ENCODE assay signal across 8 mouse cellular contexts in the genomic region with DNA sequence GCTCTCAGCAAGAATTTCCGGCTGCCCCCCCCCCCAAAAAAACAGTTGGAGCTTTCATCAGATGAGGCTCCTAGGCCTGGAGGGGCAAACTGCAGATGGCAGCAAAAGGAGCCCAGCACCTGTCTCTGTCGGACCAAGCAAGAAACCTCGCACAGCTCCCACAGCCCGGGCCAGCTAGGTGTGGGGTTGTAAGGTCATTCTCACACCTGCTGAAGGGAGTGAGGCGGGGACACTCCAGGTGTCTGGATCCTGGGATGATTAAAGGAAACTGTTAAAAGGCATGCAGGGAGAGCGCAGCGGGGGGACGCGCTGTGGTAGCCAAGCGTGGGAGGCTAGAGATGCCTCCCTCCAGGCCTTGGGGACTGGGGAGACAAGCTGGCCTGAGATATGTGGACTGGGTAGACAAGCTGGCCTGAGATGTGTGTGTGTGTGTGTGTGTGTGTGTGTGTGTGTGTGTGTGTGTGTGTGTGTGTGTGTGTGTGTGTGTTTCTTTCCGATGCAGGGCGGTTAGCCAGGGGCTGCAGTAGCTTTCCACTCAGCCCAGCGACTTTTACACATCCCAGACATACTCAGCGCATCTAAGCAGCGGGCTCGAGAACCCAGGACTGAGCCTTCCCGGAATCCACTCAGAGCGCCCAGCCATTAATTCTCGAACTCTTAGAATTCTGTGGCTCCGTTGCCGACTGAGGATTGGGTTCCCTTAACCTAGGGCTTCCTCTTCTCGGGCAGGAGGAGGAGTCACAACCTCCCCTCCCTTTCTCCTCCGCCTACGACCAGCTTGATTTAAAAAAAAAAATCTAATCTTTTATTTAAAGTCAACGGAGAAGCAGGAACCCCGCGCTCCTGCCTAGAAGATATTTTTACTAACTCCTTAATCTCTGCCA. TPM values are rescaled to one million over a fixed set of nuclear protein-coding genes. Genes with fewer than 3 reads are reported as not detected.
DNase-seq lines count a peak whose midpoint lies in the region; ATAC-seq and TF ChIP-seq lines count a peak whose summit lies in the region.

No protein-coding gene starts in this region.

- ATAC-seq in limb, embryonic 14.5 days (ENCODE audit: low FRiP score, low read depth) = no peak
- no peak for ATAC-seq in midbrain, embryonic 14.5 days (ENCODE audit: low FRiP score, low TSS enrichment)

- H3K9ac ChIP-seq in limb, embryonic 14.5 days (ENCODE audit: low read depth, low read length, severe bottlenecking) = peak overlapping the region; percentile 36; the same call in 1 of the 2 replicates
- no peak overlapping the region; the same call in 1 of the 2 replicates for H3K9ac ChIP-seq in midbrain, embryonic 14.5 days (replicated peaks; ENCODE audit: low read length)

- H3K27ac ChIP-seq in limb, embryonic 14.5 days (replicated peaks; ENCODE audit: low read depth, low read length) = peak overlapping the region; percentile 81; the same call in 1 of the 2 replicates
- H3K27ac ChIP-seq in midbrain, embryonic 14.5 days (replicated peaks; ENCODE audit: low read depth, low read length) = no peak overlapping the region
- H3K27ac ChIP-seq in spleen, adult 2 months (ENCODE audit: insufficient read depth, low read length) = peak overlapping the region; percentile 92

- 23% methylated on average over 24 of the region's 27 CpGs for WGBS in limb, embryonic 14.5 days
- WGBS in midbrain, embryonic 14.5 days = 24% methylated on average over 25 of the region's 27 CpGs
- WGBS in spleen, adult 2 months = 28% methylated on average over 26 of the region's 27 CpGs

- TF ChIP-seq CTCF in spleen, adult 2 months (IDR thresholded peaks at IDR 0.05; ENCODE audit: extremely low read depth, insufficient read depth, insufficient read length, insufficient replicate concordance) = no peak

- peak overlapping the region; percentile 56 for H3K4me3 ChIP-seq in limb, embryonic 14.5 days (replicated peaks; ENCODE audit: low read length)
- peak overlapping the region; percentile 59 for H3K4me3 ChIP-seq in midbrain, embryonic 14.5 days (replicated peaks; ENCODE audit: low read depth, low read length)
- H3K4me3 ChIP-seq in spleen, adult 2 months (ENCODE audit: extremely low read depth, insufficient read depth, insufficient read length) = peak overlapping the region; percentile 60

- TF ChIP-seq POLR2A in limb, embryonic 14.5 days (IDR thresholded peaks at IDR 0.05; ENCODE audit: borderline replicate concordance, extremely low read depth, insufficient read depth, insufficient read length) = no peak
- TF ChIP-seq POLR2A in spleen, adult 2 months (IDR thresholded peaks at IDR 0.05; ENCODE audit: low read depth, low read length) = no peak

- DNase-seq in urinary bladder, adult 18-20 months (ENCODE audit: low spot score in 2 of 2) = peak; percentile 9 to 21
- DNase-seq in urinary bladder, postnatal 10 days (ENCODE audit: low spot score) = no peak
- DNase-seq in embryo, embryonic 9.5 days (ENCODE audit: extremely low spot score) = peak; percentile 47
- DNase-seq in heart, adult 18-20 months = peak; percentile 58 to 62
- DNase-seq in kidney, adult 11 months = peak; percentile 56
- peak; percentile 20 for DNase-seq in limb, embryonic 14.5 days (ENCODE audit: low spot score)
- peak; percentile 45 for DNase-seq in midbrain, embryonic 14.5 days
- peak; percentile 32 to 61 for DNase-seq in spleen, adult 2 months (ENCODE audit: low read depth in 1 of 2, low spot score in 2 of 2)

- 0 out of 2 replicates have a peak, but pooled peaks cover 4% of the 10 kb centered on the region for H3K27me3 ChIP-seq in limb, embryonic 14.5 days (ENCODE audit: control insufficient read depth, insufficient read depth, low read length)
- no peaks in the 10 kb centered on the region for H3K27me3 ChIP-seq in midbrain, embryonic 14.5 days (ENCODE audit: control insufficient read depth, insufficient read depth, low read length)
- H3K27me3 ChIP-seq in spleen, adult 2 months (ENCODE audit: control insufficient read depth, insufficient read depth, low read length) = no peaks in the 10 kb centered on the region

- no peaks in the 10 kb centered on the region for H3K4me1 ChIP-seq in limb, embryonic 14.5 days (ENCODE audit: control insufficient read depth, insufficient read depth, low read length)
- no peaks in the 10 kb centered on the region for H3K4me1 ChIP-seq in midbrain, embryonic 14.5 days (ENCODE audit: control insufficient read depth, insufficient read depth, low read length)
- H3K4me1 ChIP-seq in spleen, adult 2 months (ENCODE audit: control insufficient read depth, insufficient read depth, insufficient read length) = no peaks in the 10 kb centered on the region

- no peaks in the 10 kb centered on the region for H3K9me3 ChIP-seq in limb, embryonic 14.5 days (ENCODE audit: control insufficient read depth, low read length)
- H3K9me3 ChIP-seq in midbrain, embryonic 14.5 days (ENCODE audit: control insufficient read depth, low read length) = no peaks in the 10 kb centered on the region

- peak overlapping the region; percentile 55 for H3K4me2 ChIP-seq in limb, embryonic 14.5 days (replicated peaks; ENCODE audit: low read depth, low read length, severe bottlenecking)
- peak overlapping the region; percentile 55 for H3K4me2 ChIP-seq in midbrain, embryonic 14.5 days (ENCODE audit: low read length)

- no peaks in the 10 kb centered on the region for H3K36me3 ChIP-seq in limb, embryonic 14.5 days (ENCODE audit: control insufficient read depth, insufficient read depth, low read length)
- H3K36me3 ChIP-seq in midbrain, embryonic 14.5 days (ENCODE audit: control insufficient read depth, insufficient read depth, low read length) = no peaks in the 10 kb centered on the region
- no peaks in the 10 kb centered on the region for H3K36me3 ChIP-seq in spleen, adult 2 months (ENCODE audit: control insufficient read depth, insufficient read depth, low read length)

RNA-seq across cellular contexts. Expression of a gene that starts 44.1 kb away (rescaled TPM):
- total RNA-seq in heart, adult 18-20 months (2021) = 10 to 100 TPM; 29.0 to 44.6 TPM
- 20.5 TPM in 2 replicates for polyA plus RNA-seq in limb, embryonic 14.5 days (2012; rRNA removed)
- 6.8 and 6.9 TPM in 2 replicates for polyA plus RNA-seq in limb, embryonic 14.5 days (2014; fragmentation: Nextera tagmentation; extraction: Ambion mirVana)
- 6.7 and 7.5 TPM in 2 replicates for polyA plus RNA-seq in midbrain, embryonic 14.5 days (2014; fragmentation: Nextera tagmentation; extraction: Ambion mirVana)
- 12.2 and 12.5 TPM in 2 replicates for polyA plus RNA-seq in spleen, adult 2 months (2012; rRNA removed)
